Comparison of ENCODE assay signal across 9 mouse cellular contexts in the genomic region with DNA sequence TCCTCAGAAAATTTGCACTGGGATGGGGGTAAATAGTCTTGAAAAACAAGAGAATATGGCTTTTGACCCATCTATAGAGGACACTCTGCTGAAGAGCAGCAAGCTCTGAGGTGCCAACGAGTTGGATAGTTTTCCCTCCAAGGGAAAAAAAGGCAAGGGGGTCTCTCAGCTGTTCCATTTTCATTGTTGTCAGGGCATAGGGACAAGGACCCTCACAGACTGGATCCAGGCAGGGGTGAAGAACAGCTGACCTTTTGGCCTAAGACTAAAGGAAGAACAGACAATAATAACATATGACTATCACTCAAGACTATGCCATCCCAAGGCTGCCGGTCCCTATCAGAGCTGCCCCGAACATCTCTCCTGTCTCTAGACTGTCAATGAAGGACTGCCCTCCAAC. TPM values are rescaled to one million over a fixed set of nuclear protein-coding genes. Genes with fewer than 3 reads are reported as not detected.
A peak's percentile ranks its signal among the peaks of the same experiment; 100 is the strongest.
DNase-seq lines count a peak whose midpoint lies in the region; ATAC-seq and TF ChIP-seq lines count a peak whose summit lies in the region.
"Had no signal": no experiment of that assay in that cellular context is flagged by ENCODE, and none has a peak within 500 bp of the region (broad histone marks: within the 10 kb centered on the region; RNA-seq: fewer than 3 reads in every experiment).

No protein-coding gene starts in this region.

- no peaks in the 10 kb centered on the region for H3K9me3 ChIP-seq in heart, embryonic 12.5 days (replicated peaks)
- no peaks in the 10 kb centered on the region for H3K9me3 ChIP-seq in embryonic facial prominence, embryonic 10.5 days
- H3K9me3 ChIP-seq in heart, postnatal 0 days (replicated peaks; ENCODE audit: control insufficient read depth, low read length) = no peaks in the 10 kb centered on the region
- H3K9me3 ChIP-seq in midbrain, embryonic 10.5 days (replicated peaks) = no peaks in the 10 kb centered on the region

- H3K27me3 ChIP-seq in heart, embryonic 12.5 days (replicated peaks) = no peaks in the 10 kb centered on the region
- H3K27me3 ChIP-seq in embryonic facial prominence, embryonic 10.5 days (replicated peaks; ENCODE audit: low read depth, poor library complexity, severe bottlenecking) = peaks cover 11% of the 10 kb centered on the region
- H3K27me3 ChIP-seq in heart, postnatal 0 days (ENCODE audit: control insufficient read depth, insufficient read depth, low read length) = no peaks in the 10 kb centered on the region
- peaks cover 23% of the 10 kb centered on the region; the same call in 1 of the 2 replicates for H3K27me3 ChIP-seq in midbrain, embryonic 10.5 days (ENCODE audit: low read depth, poor library complexity, severe bottlenecking)

- no peak for TF ChIP-seq CTCF in heart, postnatal 0 days (IDR thresholded peaks at IDR 0.05; ENCODE audit: low read depth)

- no peak for DNase-seq in heart, postnatal 10 days
- no peak for DNase-seq in embryonic facial prominence, embryonic 10.5 days (ENCODE audit: low spot score)
- DNase-seq in heart, postnatal 0 days (ENCODE audit: low spot score) = no peak
- DNase-seq in midbrain, embryonic 10.5 days (ENCODE audit: low spot score) = no peak
- no peak for DNase-seq in adrenal gland, postnatal 36 days
- DNase-seq in adipocyte (ENCODE audit: low spot score) = no peak
- DNase-seq: cerebellum, adult 9-11 months had no signal

- no peak for ATAC-seq in heart, embryonic 12.5 days (ENCODE audit: insufficient number of reproducible peaks, low FRiP score)
- ATAC-seq in heart, postnatal 0 days (ENCODE audit: insufficient read depth, low read depth) = no peak
- no peak for ATAC-seq in CD4-positive, CD25-positive, alpha-beta regulatory T cell, adult 4 months

- H3K36me3 ChIP-seq in heart, embryonic 12.5 days = no peaks in the 10 kb centered on the region
- no peaks in the 10 kb centered on the region for H3K36me3 ChIP-seq in embryonic facial prominence, embryonic 10.5 days (replicated peaks)
- H3K36me3 ChIP-seq in heart, postnatal 0 days (replicated peaks; ENCODE audit: control insufficient read depth, insufficient read depth, low read length) = no peaks in the 10 kb centered on the region
- H3K36me3 ChIP-seq in midbrain, embryonic 10.5 days = no peaks in the 10 kb centered on the region

- H3K4me2 ChIP-seq in heart, embryonic 12.5 days = peak overlapping the region; percentile 85
- H3K4me2 ChIP-seq in heart, postnatal 0 days (ENCODE audit: low read depth, low read length) = peak overlapping the region; percentile 96

- peak overlapping the region; percentile 3; the same call in 1 of the 2 replicates for H3K4me3 ChIP-seq in heart, embryonic 12.5 days
- H3K4me3 ChIP-seq in embryonic facial prominence, embryonic 10.5 days = peak overlapping the region; percentile 92
- H3K4me3 ChIP-seq in heart, postnatal 0 days (ENCODE audit: low read depth, low read length) = peak overlapping the region; percentile 92
- H3K4me3 ChIP-seq in midbrain, embryonic 10.5 days = peak overlapping the region; percentile 90

- no peak overlapping the region for H3K27ac ChIP-seq in heart, embryonic 12.5 days (ENCODE audit: poor library complexity, severe bottlenecking)
- H3K27ac ChIP-seq in embryonic facial prominence, embryonic 10.5 days (replicated peaks) = no peak overlapping the region
- no peak overlapping the region for H3K27ac ChIP-seq in heart, postnatal 0 days (ENCODE audit: low read depth)
- peak overlapping the region; percentile 69 for H3K27ac ChIP-seq in midbrain, embryonic 10.5 days (replicated peaks)

- no peak for TF ChIP-seq EP300 in heart, postnatal 0 days (IDR thresholded peaks at IDR 0.05; ENCODE audit: low read depth)

- 68% methylated on average over 3 of the region's 3 CpGs for WGBS in heart, embryonic 12.5 days
- WGBS in embryonic facial prominence, embryonic 10.5 days = 50% methylated on average over 3 of the region's 3 CpGs
- WGBS in heart, postnatal 0 days = 53% methylated on average over 3 of the region's 3 CpGs
- 45% methylated on average over 3 of the region's 3 CpGs for WGBS in midbrain, embryonic 10.5 days

- peak overlapping the region; percentile 14; the same call in 1 of the 2 replicates for H3K9ac ChIP-seq in heart, embryonic 12.5 days
- no peak overlapping the region; the same call in 1 of the 2 replicates for H3K9ac ChIP-seq in heart, postnatal 0 days (replicated peaks; ENCODE audit: low read depth, low read length)

- H3K4me1 ChIP-seq in heart, embryonic 12.5 days (replicated peaks) = peaks cover 61% of the 10 kb centered on the region
- H3K4me1 ChIP-seq in embryonic facial prominence, embryonic 10.5 days = peaks cover 78% of the 10 kb centered on the region
- peaks cover 56% of the 10 kb centered on the region for H3K4me1 ChIP-seq in heart, postnatal 0 days (ENCODE audit: control insufficient read depth, insufficient read depth)
- peaks cover 84% of the 10 kb centered on the region for H3K4me1 ChIP-seq in midbrain, embryonic 10.5 days

- intact Hi-C loops in heart, postnatal 10 days (cut with DNase I) = loop anchor here (2.0 to 10.0 kb wide), 2 partner anchors 75 to 333 kb away; no protein-coding TSS in a partner anchor

RNA-seq across cellular contexts. Expression of a gene that starts 4.2 kb away (rescaled TPM):
- polyA plus RNA-seq in heart, embryonic 12.5 days (2016; fragmentation: Nextera tagmentation; extraction: Ambion mirVana) = 8.0 and 9.5 TPM in 2 replicates
- total RNA-seq in heart, postnatal 10 days (2021) = 10 to 100 TPM; 25.5 to 34.6 TPM
- polyA plus RNA-seq in embryonic facial prominence, embryonic 10.5 days (2016; fragmentation: Nextera tagmentation; extraction: Ambion mirVana) = 12.9 and 15.3 TPM in 2 replicates
- 14.3 and 14.4 TPM in 2 replicates for total RNA-seq in heart, postnatal 0 days (2014; rRNA removed; ENCODE audit: low replicate concordance)
- polyA plus RNA-seq in heart, postnatal 0 days (2015; fragmentation: Nextera tagmentation; extraction: Ambion mirVana) = 3.5 and 4.0 TPM in 2 replicates
- 9.2 and 11.2 TPM in 2 replicates for polyA plus RNA-seq in midbrain, embryonic 10.5 days (2016; fragmentation: Nextera tagmentation; extraction: Ambion mirVana)
- not detected for polyA plus RNA-seq in CD4-positive, CD25-positive, alpha-beta regulatory T cell, adult 4 months (2017; shearing (Covaris generic))
- total RNA-seq in adrenal gland, postnatal 36 days (2021) = 10 to 100 TPM in 1 of 2 experiments, 1 to 10 TPM in 1; 8.8 to 10.1 TPM

Comparison
In these comparisons a context has a peak if more than half of its experiments do, and no peak if none do; other contexts are left out.
1. H3K4me3 ChIP-seq: peak in every context shown above with its lines; median percentile 92 in embryonic facial prominence, embryonic 10.5 days; 92 in heart, postnatal 0 days; 90 in midbrain, embryonic 10.5 days; 3 in heart, embryonic 12.5 days.